Mouse (Mus musculus) 416B (cell line): ENCODE data around the gene Usp48.
A peak's percentile ranks its signal among the peaks of the same experiment; 100 is the strongest.

ENCODE experiments used
- DNase-seq: peaks from one replicate; pipeline ENCODE4 v3.0.0; 2011; ENCODE audit warnings: low read depth

The Usp48 gene

GRCm38 (mm10) chr4:137687234-137687825, 93.8 kb downstream of the Usp48 start:
- DNase-seq = no peak

- DNase-seq = no peak
Observed at GRCm38 (mm10) chr4:137692107-137692902, 98.8 kb downstream of the Usp48 start.

GRCm38 (mm10) chr4:137695300-137695699, 101.7 kb downstream of the Usp48 start:
- no peak for DNase-seq

- no peak for DNase-seq
Observed at GRCm38 (mm10) chr4:137695900-137696299, 102.3 kb downstream of the Usp48 start.

- no peak for DNase-seq
Observed at GRCm38 (mm10) chr4:137697156-137697885, 103.8 kb downstream of the Usp48 start.

- DNase-seq = no peak
Observed at GRCm38 (mm10) chr4:137698076-137698985, 104.8 kb downstream of the Usp48 start.

- no peak for DNase-seq
Observed at GRCm38 (mm10) chr4:137699264-137700211, 106.0 kb downstream of the Usp48 start.

- peak; percentile 36 for DNase-seq
Observed at GRCm38 (mm10) chr4:137700960-137701359, 107.4 kb downstream of the Usp48 start.

GRCm38 (mm10) chr4:137703077-137703476, 109.5 kb downstream of the Usp48 start:
- peak; percentile 68 for DNase-seq

GRCm38 (mm10) chr4:137704561-137704960, 111.0 kb downstream of the Usp48 start:
- DNase-seq = peak; percentile 83

GRCm38 (mm10) chr4:137705379-137705778, 111.8 kb downstream of the Usp48 start:
- no peak for DNase-seq

- no peak for DNase-seq
Observed at GRCm38 (mm10) chr4:137706510-137706909, 113.0 kb downstream of the Usp48 start.

GRCm38 (mm10) chr4:137707216-137707990, 113.8 kb downstream of the Usp48 start:
- no peak for DNase-seq
